Mouse (Mus musculus) lung, postnatal 0 days (tissue): Measurements from ENCODE around the gene Ctxn2.

ENCODE experiments used
- CTCF ChIP-seq: IDR thresholded peaks from 2 replicates; pipeline ENCODE4 v1.5.1; 2016; ENCODE audit warnings: antibody characterized with exemption, mild to moderate bottlenecking
- EP300 ChIP-seq: IDR thresholded peaks from 2 replicates; pipeline ENCODE4 v1.6.1; 2016; ENCODE audit warnings: antibody characterized with exemption, mild to moderate bottlenecking, control low read depth

DNA sequence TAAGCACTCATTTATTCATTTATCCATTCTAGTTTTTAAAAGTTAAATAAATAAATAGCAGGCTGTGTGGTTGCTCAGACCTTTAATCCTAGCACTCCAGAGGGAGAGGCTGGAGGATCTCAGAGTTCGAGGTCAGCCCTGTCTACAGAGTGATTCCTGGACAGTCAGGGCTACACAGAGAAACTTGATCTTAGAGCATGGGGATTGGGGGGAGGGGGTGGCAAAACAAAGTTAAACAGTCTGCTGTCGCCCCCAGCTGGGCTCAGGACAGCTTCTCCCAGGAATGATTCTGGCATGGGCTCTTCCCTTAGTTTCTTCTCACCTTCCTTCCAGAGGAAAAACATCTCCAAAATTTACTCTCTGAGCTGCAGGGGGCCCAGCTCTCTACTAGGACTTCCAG, 19.0 kb downstream of the Ctxn2 start:
- no peak for TF ChIP-seq CTCF
- TF ChIP-seq EP300: no peak
